ENCODE assay signal across 23 mouse cellular contexts in genomic region chr9:9113847-9114246, GRCm38 (mm10).
"Had no signal": no experiment of that assay in that cellular context is flagged by ENCODE, and none has a peak within 500 bp of the region (broad histone marks: within the 10 kb centered on the region; RNA-seq: fewer than 3 reads in every experiment).

No protein-coding gene starts in this region.

- H3K27me3 ChIP-seq: embryonic facial prominence, embryonic 12.5 days; embryonic facial prominence, embryonic 13.5 days; embryonic facial prominence, embryonic 15.5 days; forebrain, embryonic 12.5 days; forebrain, embryonic 13.5 days; forebrain, embryonic 15.5 days had no signal

- H3K4me1 ChIP-seq: embryonic facial prominence, embryonic 12.5 days; embryonic facial prominence, embryonic 13.5 days; forebrain, embryonic 10.5 days; forebrain, embryonic 12.5 days; forebrain, embryonic 13.5 days; forebrain, embryonic 15.5 days had no signal

- H3K27ac ChIP-seq: embryonic facial prominence, embryonic 10.5 days; embryonic facial prominence, embryonic 12.5 days; embryonic facial prominence, embryonic 13.5 days; embryonic facial prominence, embryonic 15.5 days; forebrain, embryonic 10.5 days; forebrain, embryonic 12.5 days; forebrain, embryonic 13.5 days; forebrain, embryonic 15.5 days had no signal

- H3K4me3 ChIP-seq: embryonic facial prominence, embryonic 10.5 days; embryonic facial prominence, embryonic 12.5 days; embryonic facial prominence, embryonic 13.5 days; embryonic facial prominence, embryonic 15.5 days; erythroblast, embryonic 14.5 days; forebrain, embryonic 10.5 days; forebrain, embryonic 12.5 days; forebrain, embryonic 13.5 days; forebrain, embryonic 15.5 days had no signal

- DNase-seq: cerebellum, adult 2 months; cerebellum, adult 8-10 months; cerebellum, adult 9-10 months; cerebellum, adult 9-11 months; cerebellum, postnatal 10 days; cerebellum, postnatal 14 days; cerebellum, postnatal 25 days; cerebellum, postnatal 36 days; embryo, embryonic 11 days; forebrain, postnatal 0 days; gastrocnemius, postnatal 14 days; gastrocnemius, postnatal 25 days; gastrocnemius, postnatal 36 days; heart, adult 18-20 months had no signal

- H3K9me3 ChIP-seq: embryonic facial prominence, embryonic 10.5 days; embryonic facial prominence, embryonic 12.5 days; embryonic facial prominence, embryonic 13.5 days; embryonic facial prominence, embryonic 15.5 days; forebrain, embryonic 10.5 days; forebrain, embryonic 12.5 days; forebrain, embryonic 13.5 days; forebrain, embryonic 15.5 days had no signal

- H3K36me3 ChIP-seq: embryonic facial prominence, embryonic 10.5 days; embryonic facial prominence, embryonic 12.5 days; embryonic facial prominence, embryonic 13.5 days; embryonic facial prominence, embryonic 15.5 days; forebrain, embryonic 10.5 days; forebrain, embryonic 12.5 days; forebrain, embryonic 15.5 days had no signal

- H3K9ac ChIP-seq: embryonic facial prominence, embryonic 12.5 days; embryonic facial prominence, embryonic 13.5 days; embryonic facial prominence, embryonic 15.5 days; forebrain, embryonic 12.5 days; forebrain, embryonic 13.5 days; forebrain, embryonic 15.5 days; forebrain, postnatal 0 days had no signal
